Mouse (Mus musculus) bone marrow macrophage, adult 2 months (primary cell): ENCODE results near the gene Mest.

Source experiments
- CTCF ChIP-seq: IDR thresholded peaks from 2 replicates; pipeline ENCODE4 v1.5.1; 2012; ENCODE audit warnings: low read depth, mild to moderate bottlenecking, low read length, moderate library complexity
- POLR2A ChIP-seq: IDR thresholded peaks from 2 replicates; pipeline ENCODE4 v1.6.1; 2012; ENCODE audit warnings: mild to moderate bottlenecking, low read depth, low read length, borderline replicate concordance

DNA sequence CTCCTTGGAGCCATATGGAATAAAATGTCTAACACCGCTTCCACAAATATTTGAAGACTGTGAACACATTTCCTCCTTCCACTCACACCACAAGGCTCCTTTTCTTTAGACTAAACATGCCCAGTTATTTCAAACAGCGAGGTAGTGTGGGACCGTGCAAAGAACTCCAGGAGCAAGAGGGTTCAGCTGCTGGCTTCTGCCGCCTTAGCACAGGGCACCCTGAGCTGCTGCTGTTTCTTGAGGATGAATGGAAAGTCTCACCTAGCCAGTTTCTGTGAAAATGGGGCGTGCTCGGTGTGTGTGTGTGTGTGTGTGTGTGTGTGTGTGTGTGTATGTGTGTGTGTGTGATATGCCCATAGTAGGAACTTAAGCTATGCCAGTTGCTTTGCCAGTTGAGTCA lies 11.1 kb downstream of the Mest start:
- TF ChIP-seq CTCF (no peak), POLR2A (no peak)
